Mouse (Mus musculus): ENCODE measurements around the gene Atp5k. TPM values are rescaled to one million over a fixed set of nuclear protein-coding genes. Genes with fewer than 3 reads are reported as not detected.

Atp5k gene
- total RNA-seq, 2 experiments from 2014 or later: 595 to 950 TPM

- Histone ChIP-seq H3K27ac (no peak overlapping the region), H3K4me3 (no peak overlapping the region)
- DNase-seq: no peak
- intact Hi-C loops (cut with DNase I): no loop called here
- no peak for TF ChIP-seq CTCF (IDR thresholded peaks at IDR 0.05)
Observed at GRCm38 (mm10) chr5:108406977-108407376, 27.3 kb downstream of the Atp5k start.

GRCm38 (mm10) chr5:108405460-108405859, 28.8 kb downstream of the Atp5k start:
- intact Hi-C loops (cut with DNase I): no loop called here
- no peak for DNase-seq

GRCm38 (mm10) chr5:108403453-108403852, 30.8 kb downstream of the Atp5k start:
- H3K27ac ChIP-seq: no peak overlapping the region
- no peak for DNase-seq
- no peak overlapping the region for H3K4me3 ChIP-seq
- intact Hi-C loops (cut with DNase I): no loop called here
- no peak for TF ChIP-seq CTCF (IDR thresholded peaks at IDR 0.05)

More at GRCm38 (mm10) chr5:108405460-108405859, 28.8 kb downstream of the Atp5k start:
- no peak overlapping the region for H3K4me3 ChIP-seq
- TF ChIP-seq CTCF (IDR thresholded peaks at IDR 0.05): no peak
- H3K27ac ChIP-seq: no peak overlapping the region

- no peak overlapping the region for H3K4me3 ChIP-seq
- no peak overlapping the region for H3K27ac ChIP-seq
- intact Hi-C loops (cut with DNase I): no loop called here
- TF ChIP-seq CTCF (IDR thresholded peaks at IDR 0.05): no peak
- DNase-seq: no peak
Observed at GRCm38 (mm10) chr5:108389744-108390143, 44.5 kb downstream of the Atp5k start.

DNA sequence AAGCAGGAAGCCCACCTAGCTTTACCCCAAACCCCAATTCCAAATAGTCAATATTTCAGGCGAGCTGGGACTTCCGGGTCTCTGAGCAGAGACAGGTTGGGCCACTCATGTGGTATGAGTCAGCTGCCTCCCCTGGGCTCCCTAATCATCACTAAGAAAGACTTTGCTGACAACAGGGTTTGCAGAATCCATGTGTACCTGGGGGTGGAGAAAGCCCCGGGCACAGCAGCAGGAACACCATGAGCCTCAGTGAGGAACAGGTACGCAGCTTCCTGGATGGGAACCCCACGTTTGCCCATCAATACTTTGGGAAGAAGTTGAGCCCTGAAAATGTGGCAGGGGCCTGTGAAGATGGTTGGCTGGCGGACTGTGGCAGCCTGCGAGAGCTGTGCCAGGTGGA, 46.0 kb downstream of the Atp5k start, which contains the start of gene Pde6b:
TSS of gene Pde6b (plus strand) at position 191 of the 400 bp plus-strand sequence.
- intact Hi-C loops (cut with DNase I): no loop called here
- no peak for DNase-seq
- TF ChIP-seq CTCF (IDR thresholded peaks at IDR 0.05): no peak

DNA sequence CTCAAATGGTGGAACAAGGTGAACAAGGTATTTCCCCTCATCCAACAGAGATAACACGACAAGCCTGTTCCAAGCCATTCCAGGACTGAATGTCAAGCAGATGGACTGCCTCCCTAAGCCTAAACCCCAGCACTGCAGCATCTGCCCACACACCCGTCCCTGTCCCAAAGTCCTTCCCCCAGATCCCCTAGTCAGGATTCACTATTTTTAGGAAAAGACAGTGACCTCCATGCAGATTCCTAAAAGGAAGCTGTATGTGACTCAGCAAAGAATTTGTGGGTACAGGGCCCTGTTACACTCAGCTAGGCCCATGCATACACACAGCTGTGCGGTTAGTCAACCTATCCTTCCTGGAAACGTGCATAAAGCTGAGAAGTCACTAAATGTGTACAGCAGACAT, 47.8 kb downstream of the Atp5k start:
- DNase-seq: no peak
- intact Hi-C loops (cut with DNase I): no loop called here
- TF ChIP-seq CTCF (IDR thresholded peaks at IDR 0.05): no peak

More for the DNA sequence above, 46.0 kb downstream of the Atp5k start, which contains the start of gene Pde6b:
- Histone ChIP-seq H3K4me3 (no peak within 1 kb of the TSS), H3K27ac (no peak within 1 kb of the TSS)

DNA sequence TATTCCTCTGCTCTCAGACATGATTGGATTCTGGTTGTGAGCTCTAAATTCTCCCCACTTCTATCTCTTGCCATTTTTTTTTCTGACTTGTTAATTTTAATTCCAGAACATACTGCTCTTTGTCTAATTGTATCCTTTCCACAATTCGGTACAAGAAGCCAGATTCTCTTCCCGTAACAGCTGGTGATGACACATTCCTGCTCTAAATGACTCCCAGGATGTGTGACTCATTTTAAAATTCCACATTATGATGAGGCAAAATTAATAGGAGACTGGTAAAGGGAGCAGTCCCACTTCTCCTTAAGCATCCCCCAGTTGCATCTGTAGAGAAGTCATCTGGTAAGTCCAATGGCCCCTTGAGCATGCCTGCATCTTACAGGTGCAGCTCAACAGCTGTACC, 48.6 kb downstream of the Atp5k start:
- no peak for TF ChIP-seq CTCF (IDR thresholded peaks at IDR 0.05)
- intact Hi-C loops (cut with DNase I): no loop called here
- Histone ChIP-seq H3K27ac (no peak overlapping the region), H3K4me3 (no peak overlapping the region)
- DNase-seq: no peak

More for the DNA sequence above, 47.8 kb downstream of the Atp5k start:
- H3K4me3 ChIP-seq: no peak overlapping the region
- no peak overlapping the region for H3K27ac ChIP-seq

Other genes starting within 250 kb of the Atp5k start
- gene Dr1, start 165.6 kb downstream of the Atp5k start, total RNA-seq (2021): 10 to 100 TPM; 15.3 to 18.2 TPM
- 1 to 10 TPM; 3.4 to 5.0 TPM for gene Pigg, start 121.8 kb downstream of the Atp5k start, total RNA-seq (2021)
- under 1 TPM; 0.13 to 0.28 TPM for gene Gm42517, start 66.5 kb downstream of the Atp5k start, total RNA-seq (2021)
- gene Pde6b, start 46.1 kb downstream of the Atp5k start, total RNA-seq (2021): not detected
- 1 to 10 TPM in 1 of 2 experiments, under 1 TPM in 1; 0.92 to 1.3 TPM for gene Mfsd7a, start 14.4 kb upstream of the Atp5k start, total RNA-seq (2021)
- 10 to 100 TPM; 34.3 to 42.6 TPM for gene Pcgf3, start 26.8 kb upstream of the Atp5k start, total RNA-seq (2021)
- not detected for gene Cplx1, start 115.6 kb upstream of the Atp5k start, total RNA-seq (2021)
- gene Gak, start 195.3 kb upstream of the Atp5k start, total RNA-seq (2021): 10 to 100 TPM; 14.2 to 14.3 TPM
- 1 to 10 TPM; 7.8 to 8.0 TPM for gene Tmem175, start 195.3 kb upstream of the Atp5k start, total RNA-seq (2021)
- gene Idua, start 225.9 kb upstream of the Atp5k start, total RNA-seq (2021): 10 to 100 TPM; 11.8 to 12.5 TPM
- gene Dgkq, start 235.2 kb upstream of the Atp5k start, total RNA-seq (2021): 1 to 10 TPM; 3.9 to 4.6 TPM
- not detected for gene Slc26a1, start 241.1 kb upstream of the Atp5k start, total RNA-seq (2021)

Data from gastrocnemius, adult 2 months (tissue).